Mouse (Mus musculus) liver, adult 2 months (tissue): ENCODE data around the gene Dst. TPM values are rescaled to one million over a fixed set of nuclear protein-coding genes. Genes with fewer than 3 reads are reported as not detected.

Source experiments
- DNase-seq: peaks from one replicate; pipeline ENCODE4 v3.0.0-alpha.2; 2011; ENCODE audit warnings: low read depth, low spot score; ENCODE audit errors: extremely low read depth
- H3K27ac ChIP-seq: fragments of 200-500 bp; replicated peaks from 2 replicates; pipeline ENCODE4 v1.5.1; 2012; ENCODE audit warnings: low read depth, mild to moderate bottlenecking, control low read depth, inconsistent platforms, low read length; ENCODE audit not compliant: insufficient read depth
- H3K27me3 ChIP-seq: fragments of 200-500 bp; 2 replicates; pipeline ENCODE4 v1.6.1; 2012; ENCODE audit warnings: mild to moderate bottlenecking, moderate library complexity, low read length, inconsistent platforms; ENCODE audit not compliant: control insufficient read depth, insufficient read depth
- H3K36me3 ChIP-seq: fragments of 200-500 bp; 2 replicates; pipeline ENCODE4 v1.6.1; 2012; ENCODE audit warnings: low read length, inconsistent platforms; ENCODE audit not compliant: control insufficient read depth, insufficient read depth
- H3K4me1 ChIP-seq: fragments of 200-500 bp; 2 replicates; pipeline ENCODE4 v1.6.1; 2011; ENCODE audit warnings: low read length; ENCODE audit not compliant: control insufficient read depth, insufficient read depth
- H3K4me3 ChIP-seq: fragments of 200-500 bp; 2 replicates; pipeline ENCODE4 v1.5.1; 2011; ENCODE audit warnings: low read depth, mild to moderate bottlenecking, control low read depth, low read length, moderate library complexity; ENCODE audit not compliant: insufficient read depth
- H3K79me2 ChIP-seq: fragments of 200-500 bp; 2 replicates; pipeline ENCODE4 v1.6.1; 2012; ENCODE audit warnings: inconsistent platforms, mild to moderate bottlenecking, low read length, moderate library complexity; ENCODE audit not compliant: control insufficient read depth, insufficient read depth
- H3K9ac ChIP-seq: fragments of 200-500 bp; 2 replicates; pipeline ENCODE4 v1.6.1; 2012; ENCODE audit warnings: low read depth, mild to moderate bottlenecking, control low read depth, inconsistent platforms, low read length
- CTCF ChIP-seq: fragments of 200-500 bp; IDR thresholded peaks from 2 replicates; pipeline ENCODE4 v1.5.1; 2011; ENCODE audit warnings: low read depth, low read length, control low read depth
- POLR2A ChIP-seq: fragments of 200-500 bp; IDR thresholded peaks from 2 replicates; pipeline ENCODE4 v1.6.1; 2011; ENCODE audit warnings: low read length, control low read depth; ENCODE audit not compliant: insufficient read depth; ENCODE audit errors: extremely low read depth
- whole genome bisulfite sequencing: fragments of 180-500 bp; shearing (Covaris S2); methylation state at CpG from one replicate; pipeline ENCODE4 v1.1.7; 2018; 5-methylcytosine and 5-hydroxymethylcytosine counted together
- polyA plus RNA-seq: library from polyadenylated mRNA; depleted of rRNA; stranded (reverse); fragments of >200 nt; gene quantifications from 2 replicates; pipeline ENCODE4 v1.2.3, GENCODE M21; 2012
- total RNA-seq: library from RNA; depleted of rRNA; stranded (reverse); fragments of >200 nt; gene quantifications from 2 replicates; pipeline ENCODE4 v1.2.3, GENCODE M21; 2014

Gene Dst
- total and polyA plus RNA-seq, 2 experiments, result 10.5 to 53.6 TPM

GRCm38 (mm10) chr1:34076701-34077421 is 168.8 kb downstream of the Dst start:
- no peak for TF ChIP-seq POLR2A
- TF ChIP-seq CTCF, result no peak
- Histone ChIP-seq H3K27me3 (no peaks in the 10 kb centered on the region), H3K79me2 (no peaks in the 10 kb centered on the region), H3K4me3 (no peak overlapping the region), H3K4me1 (no peaks in the 10 kb centered on the region), H3K27ac (no peak overlapping the region), H3K9ac (no peak overlapping the region), H3K36me3 (no peaks in the 10 kb centered on the region)
- DNase-seq, result no peak
- WGBS, result 13% methylated on average over 12 of the region's 12 CpGs

- Histone ChIP-seq H3K4me3 (no peak overlapping the region), H3K79me2 (no peaks in the 10 kb centered on the region), H3K36me3 (no peaks in the 10 kb centered on the region), H3K27me3 (no peaks in the 10 kb centered on the region), H3K4me1 (no peaks in the 10 kb centered on the region), H3K9ac (no peak overlapping the region), H3K27ac (no peak overlapping the region)
- no peak for DNase-seq
- WGBS, result 20% methylated on average over 7 of the region's 7 CpGs
- TF ChIP-seq POLR2A (no peak), CTCF (no peak)
Measured at GRCm38 (mm10) chr1:34077422-34077790, 169.4 kb downstream of the Dst start.

GRCm38 (mm10) chr1:34077941-34078340 is 169.9 kb downstream of the Dst start:
- Histone ChIP-seq H3K9ac (no peak overlapping the region), H3K4me1 (no peaks in the 10 kb centered on the region), H3K27me3 (no peaks in the 10 kb centered on the region), H3K36me3 (no peaks in the 10 kb centered on the region), H3K4me3 (no peak overlapping the region), H3K27ac (no peak overlapping the region), H3K79me2 (no peaks in the 10 kb centered on the region)
- TF ChIP-seq POLR2A (no peak), CTCF (no peak)
- WGBS, result 83% methylated on average over 6 of the region's 6 CpGs
- no peak for DNase-seq

- Histone ChIP-seq H3K4me1 (no peaks in the 10 kb centered on the region), H3K27me3 (no peaks in the 10 kb centered on the region), H3K36me3 (no peaks in the 10 kb centered on the region), H3K27ac (no peak overlapping the region), H3K9ac (no peak overlapping the region), H3K79me2 (no peaks in the 10 kb centered on the region), H3K4me3 (no peak overlapping the region)
- WGBS, result 92% methylated on average over 3 of the region's 3 CpGs
- no peak for TF ChIP-seq CTCF
- no peak for TF ChIP-seq POLR2A
- DNase-seq, result no peak
Measured at GRCm38 (mm10) chr1:34089011-34089410, 181.0 kb downstream of the Dst start.

GRCm38 (mm10) chr1:34090700-34091099 is 182.7 kb downstream of the Dst start:
- no peaks in the 10 kb centered on the region for H3K79me2 ChIP-seq
- H3K36me3 ChIP-seq, result no peaks in the 10 kb centered on the region
- no peaks in the 10 kb centered on the region for H3K4me1 ChIP-seq
- WGBS, result 91% methylated on average over 7 of the region's 7 CpGs
- no peaks in the 10 kb centered on the region for H3K27me3 ChIP-seq
- H3K27ac ChIP-seq, result no peak overlapping the region
- no peak for DNase-seq
- H3K4me3 ChIP-seq, result no peak overlapping the region
- H3K9ac ChIP-seq, result no peak overlapping the region
- TF ChIP-seq POLR2A, result no peak

GRCm38 (mm10) chr1:34093652-34094051 is 185.6 kb downstream of the Dst start:
- no peaks in the 10 kb centered on the region for H3K79me2 ChIP-seq
- H3K9ac ChIP-seq, result no peak overlapping the region
- H3K36me3 ChIP-seq, result no peaks in the 10 kb centered on the region
- H3K27me3 ChIP-seq, result no peaks in the 10 kb centered on the region
- WGBS, result 85% methylated on average over 7 of the region's 7 CpGs
- no peak overlapping the region for H3K27ac ChIP-seq
- H3K4me1 ChIP-seq, result no peaks in the 10 kb centered on the region
- no peak overlapping the region for H3K4me3 ChIP-seq
- TF ChIP-seq CTCF (0 out of 2 replicates have a peak, but pooled peaks have one; percentile 15), POLR2A (no peak)
- DNase-seq, result no peak
